Mouse (Mus musculus): ENCODE results near the gene Selenos. TPM values are rescaled to one million over a fixed set of nuclear protein-coding genes. Genes with fewer than 3 reads are reported as not detected.
A peak's percentile ranks its signal among the peaks of the same experiment; 100 is the strongest.

Gene Selenos
- total and polyA plus RNA-seq, 3 experiments, result 79.9 to 103 TPM; not detected in 1

DNA sequence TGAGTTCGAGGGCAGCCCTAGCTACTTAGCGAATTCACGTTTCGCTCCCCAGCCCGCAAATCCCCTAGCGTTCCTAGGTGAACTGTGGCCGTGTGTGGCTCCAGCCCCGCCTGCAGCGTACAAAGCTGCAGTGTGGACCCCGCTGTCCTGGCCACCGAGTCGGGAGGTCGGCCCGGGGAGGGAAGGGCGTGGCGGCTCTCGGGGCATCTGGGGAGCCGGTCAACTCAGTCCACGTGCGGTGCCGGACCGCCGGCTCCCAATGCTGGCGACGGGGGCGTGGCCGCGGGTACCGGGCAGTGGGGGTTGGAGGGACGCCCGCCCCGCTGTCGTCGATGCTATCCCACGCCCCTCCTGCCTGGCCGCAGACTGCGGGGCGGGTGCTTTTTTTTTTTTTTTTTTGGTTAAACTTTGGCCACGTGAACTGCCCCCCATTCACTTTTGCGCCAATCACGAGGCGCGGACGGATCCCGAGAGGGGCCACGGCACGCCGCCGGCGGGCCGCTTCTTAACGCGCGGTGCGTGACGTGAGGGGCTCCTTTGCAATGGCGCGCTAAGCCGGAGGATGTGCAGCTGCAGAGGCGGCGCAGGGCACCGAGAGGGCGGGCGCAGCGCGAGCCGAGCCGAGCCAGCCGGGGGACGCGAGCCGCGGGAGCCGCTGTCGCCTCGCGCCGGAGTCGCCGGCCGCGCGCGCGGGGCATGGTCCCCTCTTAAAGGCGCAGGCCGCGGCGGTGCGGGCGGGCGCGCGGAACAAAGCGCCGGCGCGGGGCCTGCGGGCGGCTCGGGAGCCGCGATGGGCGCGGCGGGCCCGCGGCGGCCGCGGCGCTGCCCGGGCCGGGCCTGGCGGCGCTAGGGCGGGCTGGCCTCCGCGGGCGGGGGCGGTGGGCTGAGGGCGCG lies 29.8 kb downstream of the Selenos start, which contains the start of gene Chsy1:
Gene Chsy1, plus strand, starts transcription at position 555 of the 894 bp plus-strand sequence.
- Histone ChIP-seq H3K36me3 (ENCODE audit: control insufficient read depth in 1 of 2, insufficient read depth in 2 of 2, low read length in 2 of 2) (peaks cover 0 to 17% of the 10 kb centered on the region in 2 experiments; a peak in 2 of 4 replicates), H3K79me2 (ENCODE audit: control insufficient read depth, insufficient read depth, low read length, poor library complexity) (peaks cover 17% of the 10 kb centered on the region), H3K9ac (ENCODE audit: control insufficient read depth, low read depth, low read length, poor library complexity, severe bottlenecking) (peak within 1 kb of the TSS; percentile 88), H3K4me3 (ENCODE audit: control insufficient read depth in 1 of 2, insufficient read depth in 1 of 2, low read depth in 2 of 2, low read length in 2 of 2) (peak within 1 kb of the TSS; percentile 84), H3K9me3 (replicated peaks; ENCODE audit: insufficient read depth, low read length) (no peaks in the 10 kb centered on the region), H3K27ac (ENCODE audit: control insufficient read depth, low read depth, low read length) (peak within 1 kb of the TSS; percentile 60), H3K27me3 (ENCODE audit: control insufficient read depth in 1 of 2, insufficient read depth in 2 of 2, low read length in 2 of 2) (no peaks in the 10 kb centered on the region), H3K4me1 (ENCODE audit: control insufficient read depth in 1 of 2, insufficient read depth in 2 of 2, low read length in 2 of 2) (peaks cover 5 to 24% of the 10 kb centered on the region in 2 experiments)
- DNase-seq (ENCODE audit: low read depth, low spot score), result peak; percentile 93
- TF ChIP-seq JUND (IDR thresholded peaks at IDR 0.05; ENCODE audit: low read depth, low read length) (no peak), SMC3 (IDR thresholded peaks at IDR 0.05; ENCODE audit: low read depth, low read length) (peak; percentile 7; the same call in 1 of the 2 replicates), POLR2AphosphoS5 (IDR thresholded peaks at IDR 0.05; ENCODE audit: borderline replicate concordance, low read depth, low read length) (no peak), NRF1 (IDR thresholded peaks at IDR 0.05; ENCODE audit: insufficient read depth, low read depth, low read length, poor library complexity, severe bottlenecking) (0 out of 2 replicates have a peak, but pooled peaks have one; percentile 6), E2F4 (IDR thresholded peaks at IDR 0.05; ENCODE audit: borderline replicate concordance, low read depth, low read length) (no peak), CTCF (IDR thresholded peaks at IDR 0.05 in 2 of 3, conservative IDR thresholded peaks at IDR 0.05 in 1 of 3; ENCODE audit: control insufficient read depth in 1 of 3, insufficient read depth in 1 of 3, low read depth in 2 of 3, low read length in 3 of 3, poor library complexity in 1 of 3, severe bottlenecking in 1 of 3) (no peak), UBTF (IDR thresholded peaks at IDR 0.05; ENCODE audit: borderline replicate concordance, insufficient read depth, low read depth, low read length) (0 out of 2 replicates have a peak, but pooled peaks have one; percentile 41), CHD1 (IDR thresholded peaks at IDR 0.05; ENCODE audit: low read depth, low read length) (no peak), TAL1 (IDR thresholded peaks at IDR 0.05; ENCODE audit: low read length) (no peak), RAD21 (IDR thresholded peaks at IDR 0.05; ENCODE audit: low read depth, low read length) (no peak), MXI1 (IDR thresholded peaks at IDR 0.05; ENCODE audit: low read depth, low read length) (peak; percentile 94), USF1 (IDR thresholded peaks at IDR 0.05; ENCODE audit: low read depth, low read length) (peak; percentile 94), ZMIZ1 (IDR thresholded peaks at IDR 0.05; ENCODE audit: low read depth, low read length) (no peak), KAT2A (conservative IDR thresholded peaks at IDR 0.05; ENCODE audit: low read depth, low read length) (no peak), MYB (IDR thresholded peaks at IDR 0.05; ENCODE audit: low read depth, low read length) (no peak), USF2 (IDR thresholded peaks at IDR 0.05; ENCODE audit: borderline replicate concordance in 1 of 2, insufficient read depth in 1 of 2, low read depth in 1 of 2, low read length in 2 of 2) (peak in 1 of 2 experiments; percentile 57; a peak in 1 of 4 replicates), GABPA (IDR thresholded peaks at IDR 0.05; ENCODE audit: low read depth, low read length) (no peak), BHLHE40 (IDR thresholded peaks at IDR 0.05; ENCODE audit: borderline replicate concordance, low read depth, low read length) (0 out of 2 replicates have a peak, but pooled peaks have one; percentile 44), GATA1 (IDR thresholded peaks at IDR 0.05; ENCODE audit: low read depth, low read length) (no peak), MYC (IDR thresholded peaks at IDR 0.05; ENCODE audit: low read depth, low read length) (0 out of 2 replicates have a peak, but pooled peaks have one; percentile 51), EP300 (IDR thresholded peaks at IDR 0.05; ENCODE audit: low read depth in 1 of 2, low read length in 2 of 2) (no peak), MEF2A (IDR thresholded peaks at IDR 0.05; ENCODE audit: extremely low read depth, insufficient replicate concordance, low read depth, low read length, poor library complexity, severe bottlenecking) (no peak), TCF12 (IDR thresholded peaks at IDR 0.05; ENCODE audit: low read depth, low read length) (0 out of 2 replicates have a peak, but pooled peaks have one; percentile 24), ZKSCAN1 (IDR thresholded peaks at IDR 0.05; ENCODE audit: low read depth, low read length) (no peak), RCOR1 (IDR thresholded peaks at IDR 0.05; ENCODE audit: low read depth, low read length) (no peak), ETS1 (IDR thresholded peaks at IDR 0.05; ENCODE audit: low read depth, low read length) (0 out of 2 replicates have a peak, but pooled peaks have one; percentile 23), ZNF384 (IDR thresholded peaks at IDR 0.05; ENCODE audit: low read depth, low read length) (peak; percentile 98), HCFC1 (IDR thresholded peaks at IDR 0.05; ENCODE audit: low read depth, low read length) (peak; percentile 82), SIN3A (IDR thresholded peaks at IDR 0.05; ENCODE audit: low read length) (peak; percentile 82), TBP (IDR thresholded peaks at IDR 0.05; ENCODE audit: low read depth, low read length) (peak; percentile 55; the same call in 1 of the 2 replicates), POLR2A (IDR thresholded peaks at IDR 0.05; ENCODE audit: control insufficient read depth in 1 of 2, insufficient read depth in 1 of 2, low read depth in 1 of 2, low read length in 2 of 2, poor library complexity in 1 of 2) (peak; percentile 61 to 75; a peak in 3 of 4 replicates), NELFE (IDR thresholded peaks at IDR 0.05; ENCODE audit: low read depth, low read length) (0 out of 2 replicates have a peak, but pooled peaks have one; percentile 42), ZC3H11A (IDR thresholded peaks at IDR 0.05; ENCODE audit: low read depth, low read length) (no peak), ELF1 (IDR thresholded peaks at IDR 0.05; ENCODE audit: low read depth, low read length) (no peak)
